ENCODE assay signal across 9 mouse cellular contexts in genomic region chr5:148908191-148909056, GRCm38 (mm10). TPM values are rescaled to one million over a fixed set of nuclear protein-coding genes. Genes with fewer than 3 reads are reported as not detected.
DNase-seq lines count a peak whose midpoint lies in the region; ATAC-seq lines count a peak whose summit lies in the region.
"Had no signal": no experiment of that assay in that cellular context is flagged by ENCODE, and none has a peak within 500 bp of the region (broad histone marks: within the 10 kb centered on the region; RNA-seq: fewer than 3 reads in every experiment).

No protein-coding gene starts in this region.

- peak overlapping the region; percentile 74 for H3K27ac ChIP-seq in heart, embryonic 13.5 days (replicated peaks)
- H3K27ac ChIP-seq in embryonic facial prominence, embryonic 10.5 days (replicated peaks) = 0 out of 2 replicates have a peak overlapping the region, but pooled peaks have one; percentile 49
- H3K27ac ChIP-seq in hindbrain, embryonic 13.5 days = peak overlapping the region; percentile 77
- H3K27ac ChIP-seq in midbrain, embryonic 12.5 days (replicated peaks) = peak overlapping the region; percentile 50

- intact Hi-C loops in heart, postnatal 36 days (cut with DNase I) = loop anchor here (2.0 to 10.0 kb wide), 4 partner anchors 124 to 616 kb away; partner anchors contain the start of gene Wdr95

- H3K9ac ChIP-seq in heart, embryonic 13.5 days = peak overlapping the region; percentile 40; the same call in 1 of the 2 replicates
- H3K9ac ChIP-seq in hindbrain, embryonic 13.5 days = no peak overlapping the region
- H3K9ac ChIP-seq in midbrain, embryonic 12.5 days (replicated peaks) = no peak overlapping the region

- H3K4me1 ChIP-seq in heart, embryonic 13.5 days = peaks cover 40% of the 10 kb centered on the region
- H3K4me1 ChIP-seq in embryonic facial prominence, embryonic 10.5 days = peaks cover 34% of the 10 kb centered on the region
- peaks cover 30% of the 10 kb centered on the region for H3K4me1 ChIP-seq in hindbrain, embryonic 13.5 days (replicated peaks)
- H3K4me1 ChIP-seq in midbrain, embryonic 12.5 days = peaks cover 21% of the 10 kb centered on the region

- no peaks in the 10 kb centered on the region for H3K27me3 ChIP-seq in heart, embryonic 13.5 days (replicated peaks)
- H3K27me3 ChIP-seq in embryonic facial prominence, embryonic 10.5 days (replicated peaks; ENCODE audit: low read depth, poor library complexity, severe bottlenecking) = no peaks in the 10 kb centered on the region
- no peaks in the 10 kb centered on the region for H3K27me3 ChIP-seq in hindbrain, embryonic 13.5 days
- H3K27me3 ChIP-seq in midbrain, embryonic 12.5 days = no peaks in the 10 kb centered on the region

- peak overlapping the region; percentile 39 for H3K4me2 ChIP-seq in heart, embryonic 13.5 days
- no peak overlapping the region for H3K4me2 ChIP-seq in hindbrain, embryonic 13.5 days
- H3K4me2 ChIP-seq in midbrain, embryonic 12.5 days (replicated peaks) = no peak overlapping the region

- ATAC-seq in heart, embryonic 13.5 days (ENCODE audit: extremely low read depth, insufficient number of reproducible peaks, low FRiP score, low TSS enrichment) = peak; percentile 38; the same call in 1 of the 2 replicates
- ATAC-seq in hindbrain, embryonic 13.5 days (ENCODE audit: low FRiP score) = peak; percentile 50
- peak; percentile 57; the same call in 1 of the 2 replicates for ATAC-seq in midbrain, embryonic 12.5 days (ENCODE audit: low FRiP score, low read depth)

- DNase-seq in heart, postnatal 36 days = no peak
- DNase-seq in embryonic facial prominence, embryonic 10.5 days (ENCODE audit: low spot score) = no peak
- no peak for DNase-seq in ovary, postnatal 10 days (ENCODE audit: low spot score)
- DNase-seq in kidney, postnatal 25 days = no peak
- DNase-seq in ovary, postnatal 36 days (ENCODE audit: low spot score) = no peak
- DNase-seq: embryo, embryonic 11 days had no signal

- peaks cover 42% of the 10 kb centered on the region for H3K36me3 ChIP-seq in heart, embryonic 13.5 days
- H3K36me3 ChIP-seq in embryonic facial prominence, embryonic 10.5 days (replicated peaks) = peaks cover 72% of the 10 kb centered on the region
- H3K36me3 ChIP-seq in hindbrain, embryonic 13.5 days = peaks cover 37% of the 10 kb centered on the region
- peaks cover 43% of the 10 kb centered on the region for H3K36me3 ChIP-seq in midbrain, embryonic 12.5 days

- 34% methylated on average over 17 of the region's 17 CpGs for WGBS in heart, embryonic 13.5 days
- 80% methylated on average over 17 of the region's 17 CpGs for WGBS in embryonic facial prominence, embryonic 10.5 days
- WGBS in hindbrain, embryonic 13.5 days = 39% methylated on average over 17 of the region's 17 CpGs
- 63% methylated on average over 17 of the region's 17 CpGs for WGBS in midbrain, embryonic 12.5 days

- peaks cover 5% of the 10 kb centered on the region; the same call in 1 of the 2 replicates for H3K9me3 ChIP-seq in heart, embryonic 13.5 days
- no peaks in the 10 kb centered on the region; the same call in 1 of the 2 replicates for H3K9me3 ChIP-seq in embryonic facial prominence, embryonic 10.5 days
- no peaks in the 10 kb centered on the region for H3K9me3 ChIP-seq in hindbrain, embryonic 13.5 days
- H3K9me3 ChIP-seq in midbrain, embryonic 12.5 days = 0 out of 2 replicates have a peak, but pooled peaks cover 4% of the 10 kb centered on the region

- H3K4me3 ChIP-seq in heart, embryonic 13.5 days = no peak overlapping the region
- no peak overlapping the region for H3K4me3 ChIP-seq in embryonic facial prominence, embryonic 10.5 days
- H3K4me3 ChIP-seq in hindbrain, embryonic 13.5 days = no peak overlapping the region
- H3K4me3 ChIP-seq in midbrain, embryonic 12.5 days = no peak overlapping the region

RNA-seq across cellular contexts. Expression of gene Katnal1, which starts 20.7 kb away (rescaled TPM):
- 10.1 and 13.3 TPM in 2 replicates for polyA plus RNA-seq in heart, embryonic 13.5 days (2015; fragmentation: Nextera tagmentation; extraction: Ambion mirVana)
- total RNA-seq in heart, postnatal 36 days (2021) = 10 to 100 TPM in 1 of 2 experiments, 1 to 10 TPM in 1; 8.0 to 10.3 TPM
- polyA plus RNA-seq in embryonic facial prominence, embryonic 10.5 days (2016; fragmentation: Nextera tagmentation; extraction: Ambion mirVana) = 19.9 and 20.2 TPM in 2 replicates
- polyA plus RNA-seq in hindbrain, embryonic 13.5 days (2015; fragmentation: Nextera tagmentation; extraction: Ambion mirVana) = 33.4 and 34.4 TPM in 2 replicates
- 37.0 and 39.7 TPM in 2 replicates for polyA plus RNA-seq in midbrain, embryonic 12.5 days (2016; fragmentation: Nextera tagmentation; extraction: Ambion mirVana)
